Mouse (Mus musculus): ENCODE results near the gene 1700020L24Rik. TPM values are rescaled to one million over a fixed set of nuclear protein-coding genes. Genes with fewer than 3 reads are reported as not detected.

1700020L24Rik gene
- polyA plus RNA-seq, 1 experiment from 2014 or later: 0.65 TPM

DNA sequence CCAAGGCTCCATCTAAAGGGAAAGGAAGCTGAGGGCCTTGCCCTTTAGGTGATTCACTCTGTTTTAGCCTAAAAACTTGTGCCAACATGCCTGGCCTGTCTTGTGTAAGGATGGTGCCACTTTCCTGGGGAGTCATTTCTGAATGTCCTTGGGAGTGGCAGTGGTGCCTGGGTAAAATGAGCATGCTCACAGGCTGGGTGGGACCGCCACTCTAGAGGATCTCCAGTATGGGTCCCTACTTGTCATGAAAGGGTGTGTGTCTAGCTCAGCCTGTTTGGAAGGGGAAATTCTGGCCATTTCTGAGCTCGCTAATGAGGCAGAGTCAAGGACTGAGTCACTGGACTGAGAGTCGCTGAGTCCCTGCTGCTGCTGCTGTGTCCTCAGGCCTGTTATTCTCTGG, 18.1 kb downstream of the 1700020L24Rik start:
- H3K9ac ChIP-seq: no peak overlapping the region
- H3K4me1 ChIP-seq (replicated peaks): peaks cover 26% of the 10 kb centered on the region
- no peak overlapping the region for H3K4me2 ChIP-seq
- ATAC-seq (ENCODE audit: low read depth) (no peak), DNase-seq (no peak)
- no peak overlapping the region for H3K4me3 ChIP-seq (replicated peaks)
- H3K27ac ChIP-seq: no peak overlapping the region
- no peaks in the 10 kb centered on the region for H3K36me3 ChIP-seq
- peaks cover 21% of the 10 kb centered on the region for H3K27me3 ChIP-seq
- WGBS (ENCODE audit: insufficient replicate concordance): 43% methylated on average over 3 of the region's 3 CpGs
- H3K9me3 ChIP-seq (replicated peaks): no peaks in the 10 kb centered on the region

DNA sequence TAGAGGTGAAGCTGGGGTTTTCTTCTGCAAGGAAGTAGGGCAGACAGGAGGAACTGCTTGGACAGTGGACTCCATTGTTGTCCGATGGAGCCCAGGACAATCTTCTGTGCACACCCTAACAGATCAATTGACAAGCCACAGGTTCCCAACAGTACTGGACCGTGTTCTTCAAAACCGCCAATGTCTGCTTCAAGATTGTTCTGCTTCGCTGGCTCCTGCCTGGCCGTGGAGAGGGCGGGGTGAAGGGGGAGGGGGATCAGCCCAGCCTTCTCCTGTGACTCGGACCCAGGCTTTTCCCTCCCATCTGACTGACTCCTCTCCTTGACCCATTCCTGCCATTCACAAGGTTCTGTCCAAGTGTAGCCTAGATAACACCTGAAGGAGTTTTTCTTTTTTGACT, 19.8 kb downstream of the 1700020L24Rik start:
- DNase-seq: no peak
- Histone ChIP-seq H3K27ac (no peak overlapping the region), H3K4me3 (replicated peaks) (no peak overlapping the region), H3K36me3 (no peaks in the 10 kb centered on the region), H3K4me1 (replicated peaks) (peaks cover 26% of the 10 kb centered on the region), H3K4me2 (no peak overlapping the region), H3K27me3 (peaks cover 37% of the 10 kb centered on the region), H3K9me3 (replicated peaks) (no peaks in the 10 kb centered on the region), H3K9ac (no peak overlapping the region)
- ATAC-seq (ENCODE audit: low read depth): no peak
- 34% methylated on average over 7 of the region's 7 CpGs for WGBS (ENCODE audit: insufficient replicate concordance)

GRCm38 (mm10) chr11:83457912-83458601, 20.6 kb downstream of the 1700020L24Rik start:
- H3K4me3 ChIP-seq (replicated peaks): no peak overlapping the region
- H3K9ac ChIP-seq: no peak overlapping the region
- no peaks in the 10 kb centered on the region for H3K36me3 ChIP-seq
- no peak overlapping the region for H3K4me2 ChIP-seq
- peaks cover 33% of the 10 kb centered on the region for H3K4me1 ChIP-seq (replicated peaks)
- peaks cover 45% of the 10 kb centered on the region for H3K27me3 ChIP-seq
- H3K27ac ChIP-seq: no peak overlapping the region
- WGBS (ENCODE audit: insufficient replicate concordance): 59% methylated on average over 9 of the region's 9 CpGs
- no peaks in the 10 kb centered on the region for H3K9me3 ChIP-seq (replicated peaks)
- DNase-seq: no peak
- no peak for ATAC-seq (ENCODE audit: low read depth)

DNA sequence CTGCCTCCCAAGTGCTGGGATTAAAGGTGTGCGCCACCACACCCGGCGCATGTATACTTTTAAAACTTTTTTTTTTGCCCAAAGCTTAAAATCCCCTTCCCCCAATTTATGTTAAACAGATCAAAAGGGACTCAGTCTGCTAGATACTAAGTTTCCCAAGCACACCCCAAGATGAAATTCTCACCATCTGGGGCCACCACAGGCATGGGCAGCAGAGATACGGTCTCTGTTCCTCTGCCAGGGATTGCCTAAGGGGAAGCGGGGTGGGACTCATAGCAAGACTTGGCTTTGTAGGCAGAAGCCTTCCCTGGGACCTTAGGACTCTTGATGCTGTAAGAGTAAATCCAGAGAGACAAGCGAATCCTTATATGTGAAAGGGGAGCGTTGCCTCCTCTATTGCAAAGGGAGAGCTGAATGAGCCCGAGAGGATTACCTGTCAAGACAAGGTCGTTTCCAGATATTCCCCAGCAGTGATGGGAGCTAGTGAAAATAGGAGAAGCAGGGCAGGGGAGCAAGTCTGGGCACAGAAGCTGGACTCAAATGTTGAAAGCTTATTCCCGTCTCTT, 24.1 kb downstream of the 1700020L24Rik start:
- Histone ChIP-seq H3K27ac (no peak overlapping the region), H3K36me3 (no peaks in the 10 kb centered on the region), H3K9me3 (replicated peaks) (no peaks in the 10 kb centered on the region), H3K9ac (no peak overlapping the region), H3K4me1 (replicated peaks) (peaks cover 7% of the 10 kb centered on the region; the same call in 1 of the 2 replicates), H3K4me2 (no peak overlapping the region), H3K27me3 (peaks cover 68% of the 10 kb centered on the region), H3K4me3 (replicated peaks) (no peak overlapping the region)
- ATAC-seq (ENCODE audit: low read depth) (no peak), DNase-seq (no peak)
- WGBS (ENCODE audit: insufficient replicate concordance): 59% methylated on average over 10 of the region's 10 CpGs

GRCm38 (mm10) chr11:83462711-83463244, 25.3 kb downstream of the 1700020L24Rik start, which contains the start of gene Mmp28:
Gene Mmp28 (minus strand): TSS chr11:83463071.
- WGBS (ENCODE audit: insufficient replicate concordance): 2% methylated on average over 32 of the region's 42 CpGs
- peak within 1 kb of the TSS; percentile 60 for H3K4me3 ChIP-seq (replicated peaks)
- no peaks in the 10 kb centered on the region for H3K9me3 ChIP-seq (replicated peaks)
- no peak within 1 kb of the TSS for H3K27ac ChIP-seq
- ATAC-seq (ENCODE audit: low read depth) (no peak), DNase-seq (no peak)
- peak within 1 kb of the TSS; percentile 74 for H3K4me2 ChIP-seq
- H3K9ac ChIP-seq: peak within 1 kb of the TSS; percentile 57
- peaks cover 7% of the 10 kb centered on the region; the same call in 1 of the 2 replicates for H3K4me1 ChIP-seq (replicated peaks)
- no peaks in the 10 kb centered on the region for H3K36me3 ChIP-seq
- H3K27me3 ChIP-seq: peaks cover 70% of the 10 kb centered on the region

DNA sequence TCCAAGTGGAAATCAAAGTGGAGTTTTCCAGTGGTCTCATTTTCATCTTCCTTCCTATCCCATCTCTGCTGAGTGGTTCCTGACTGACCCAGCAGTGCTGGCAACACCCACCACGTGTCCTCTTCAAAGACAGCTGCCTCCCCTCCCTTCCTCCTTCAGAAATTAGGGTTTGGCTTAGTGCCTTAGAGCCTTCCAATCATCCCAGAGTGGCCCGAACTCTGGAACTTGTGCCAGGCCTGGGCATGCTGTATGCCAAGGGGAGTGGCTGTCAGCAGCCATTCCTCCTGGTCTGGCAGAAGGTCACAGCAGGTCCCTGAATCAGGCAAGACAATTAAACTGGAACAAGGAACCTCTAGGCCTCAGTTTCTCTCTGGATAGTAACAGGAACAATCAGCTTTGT, 28.5 kb downstream of the 1700020L24Rik start:
- Histone ChIP-seq H3K36me3 (no peaks in the 10 kb centered on the region), H3K4me3 (replicated peaks) (no peak overlapping the region), H3K27ac (no peak overlapping the region), H3K27me3 (peaks cover 54% of the 10 kb centered on the region), H3K9ac (no peak overlapping the region), H3K4me1 (replicated peaks) (peaks cover 7% of the 10 kb centered on the region; the same call in 1 of the 2 replicates), H3K4me2 (no peak overlapping the region), H3K9me3 (replicated peaks) (no peaks in the 10 kb centered on the region)
- no peak for DNase-seq
- no peak for ATAC-seq (ENCODE audit: low read depth)
- 23% methylated on average over 2 of the region's 2 CpGs for WGBS (ENCODE audit: insufficient replicate concordance)

DNA sequence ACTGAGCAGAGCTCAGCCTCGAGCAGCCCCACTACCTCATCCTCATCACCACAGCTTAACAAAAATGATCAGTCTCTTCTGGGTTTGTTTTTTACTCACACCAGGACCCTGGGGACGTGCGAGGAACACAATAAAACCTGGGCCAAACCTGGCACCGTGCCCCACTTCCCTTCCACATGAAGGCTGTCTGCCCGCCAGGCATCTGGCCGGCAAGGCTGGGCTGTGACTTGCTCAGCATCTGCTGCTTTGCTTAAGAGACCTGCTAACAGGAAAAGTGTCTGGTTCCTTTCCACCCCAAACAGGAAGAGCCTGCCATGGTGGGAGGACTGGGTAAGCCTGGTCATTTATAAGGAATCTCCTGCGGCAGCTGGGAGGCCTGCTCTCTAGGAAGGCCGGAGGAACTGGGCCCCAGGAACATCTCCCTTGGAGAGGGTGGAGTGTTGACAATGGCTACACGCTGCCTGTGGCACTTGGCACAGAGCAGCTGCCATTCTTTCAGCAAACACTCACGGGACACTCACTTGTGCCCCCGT, 29.7 kb downstream of the 1700020L24Rik start:
- H3K4me1 ChIP-seq (replicated peaks): peaks cover 15% of the 10 kb centered on the region
- H3K27ac ChIP-seq: no peak overlapping the region
- WGBS (ENCODE audit: insufficient replicate concordance): 32% methylated on average over 11 of the region's 11 CpGs
- peaks cover 42% of the 10 kb centered on the region for H3K27me3 ChIP-seq
- no peak overlapping the region for H3K4me3 ChIP-seq (replicated peaks)
- no peak overlapping the region for H3K9ac ChIP-seq
- no peaks in the 10 kb centered on the region for H3K9me3 ChIP-seq (replicated peaks)
- H3K36me3 ChIP-seq: no peaks in the 10 kb centered on the region
- ATAC-seq (ENCODE audit: low read depth) (no peak), DNase-seq (no peak)
- no peak overlapping the region for H3K4me2 ChIP-seq

DNA sequence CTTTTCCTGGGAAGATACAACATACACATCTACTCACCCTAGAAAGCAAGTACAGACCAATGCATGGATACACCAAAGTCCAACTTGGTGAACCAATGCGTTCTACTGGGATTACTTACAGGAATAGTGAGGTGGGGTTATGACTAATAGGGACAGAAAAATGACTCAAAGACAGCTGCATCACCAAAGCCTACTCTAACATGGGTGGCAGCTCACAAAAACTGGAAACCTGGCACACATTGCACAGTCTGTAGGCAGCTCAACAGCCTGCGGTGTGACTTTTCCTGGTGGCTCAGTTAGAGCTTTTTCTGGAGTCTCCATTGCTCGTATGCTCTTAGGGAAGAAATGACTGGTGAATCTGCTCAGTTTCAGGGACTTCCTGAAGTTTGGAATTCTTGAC, 31.3 kb downstream of the 1700020L24Rik start:
- 78% methylated on average over 3 of the region's 3 CpGs for WGBS (ENCODE audit: insufficient replicate concordance)
- Histone ChIP-seq H3K9ac (no peak overlapping the region), H3K27me3 (peaks cover 26% of the 10 kb centered on the region), H3K4me1 (replicated peaks) (peaks cover 10% of the 10 kb centered on the region), H3K9me3 (replicated peaks) (no peaks in the 10 kb centered on the region), H3K4me3 (replicated peaks) (no peak overlapping the region), H3K36me3 (no peaks in the 10 kb centered on the region), H3K4me2 (no peak overlapping the region), H3K27ac (no peak overlapping the region)
- no peak for ATAC-seq (ENCODE audit: low read depth)
- DNase-seq: no peak

DNA sequence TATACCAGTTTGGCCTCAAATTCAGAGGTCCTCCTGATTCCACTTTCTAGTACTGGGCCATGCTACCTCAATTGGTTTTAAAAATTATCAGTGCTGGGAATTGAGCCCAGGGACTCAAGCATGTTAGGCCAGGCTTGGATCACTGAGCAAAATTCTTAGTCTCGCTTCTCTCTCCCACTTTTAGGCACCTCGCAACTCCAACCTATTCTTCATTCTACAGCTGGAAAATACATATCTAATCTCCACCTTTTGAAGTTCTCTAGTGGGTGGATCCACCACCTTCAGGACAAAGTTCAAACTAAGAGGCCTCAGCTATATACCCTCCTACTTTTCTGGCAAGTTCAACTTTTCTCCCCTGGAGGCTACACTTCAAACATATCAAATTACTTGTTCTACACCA, 34.3 kb downstream of the 1700020L24Rik start:
- Histone ChIP-seq H3K4me3 (replicated peaks) (peak overlapping the region; percentile 85), H3K4me2 (peak overlapping the region; percentile 67), H3K9me3 (replicated peaks) (no peaks in the 10 kb centered on the region), H3K27ac (no peak overlapping the region), H3K27me3 (peaks cover 5% of the 10 kb centered on the region; the same call in 1 of the 2 replicates), H3K9ac (peak overlapping the region; percentile 67), H3K4me1 (replicated peaks) (peaks cover 27% of the 10 kb centered on the region), H3K36me3 (peaks cover 10% of the 10 kb centered on the region)
- 73% methylated on average over 2 of the region's 2 CpGs for WGBS (ENCODE audit: insufficient replicate concordance)
- ATAC-seq (ENCODE audit: low read depth) (no peak), DNase-seq (no peak)

DNA sequence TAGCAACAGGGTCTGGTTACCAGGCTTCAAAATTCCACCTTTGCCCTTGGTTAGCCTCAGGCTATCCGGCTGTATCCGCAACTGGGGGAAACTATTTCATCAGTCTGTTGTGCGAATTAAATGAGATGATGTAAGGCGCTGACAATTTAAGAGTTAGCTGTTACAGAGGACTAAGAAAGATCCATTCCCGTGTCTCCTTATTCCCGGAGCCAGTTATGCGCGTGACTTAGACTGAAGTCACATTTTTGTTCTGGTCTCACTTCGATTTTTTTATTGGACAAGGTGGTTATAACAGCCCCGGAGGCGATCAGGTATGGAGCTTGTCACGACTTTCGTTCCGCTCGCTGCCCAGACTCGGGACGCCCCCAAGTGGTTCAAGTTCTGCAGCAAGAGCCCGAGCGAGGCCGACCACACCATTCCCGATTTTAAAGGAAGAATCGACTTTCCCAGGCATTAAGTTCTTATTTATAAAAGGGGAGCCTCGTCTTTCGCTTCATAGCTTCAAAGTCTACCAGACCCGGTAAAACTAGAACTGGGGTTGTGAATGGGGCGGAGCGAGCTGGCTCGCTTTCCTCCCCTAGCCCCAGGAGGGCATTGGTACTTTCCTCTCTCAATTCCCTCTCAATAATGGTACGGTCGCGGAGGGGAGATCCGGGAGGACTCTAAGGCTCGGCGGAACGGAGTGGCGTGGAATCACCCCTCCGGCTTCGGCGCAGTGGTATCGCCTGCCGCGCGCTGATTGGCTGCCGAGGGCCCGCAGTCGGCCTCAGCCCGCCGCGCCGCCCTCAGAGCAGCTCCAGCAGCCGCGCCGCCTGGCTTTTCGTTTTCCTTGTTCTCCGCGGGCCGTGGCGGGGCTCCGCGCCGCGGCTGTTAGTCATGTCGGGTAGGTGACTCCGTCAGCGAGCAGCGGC, 35.1 kb downstream of the 1700020L24Rik start, which contains the start of gene Taf15:
Taf15 (plus strand) TSS at position 763 of the 911 bp plus-strand sequence.
- 1% methylated on average over 66 of the region's 66 CpGs for WGBS (ENCODE audit: insufficient replicate concordance)
- Histone ChIP-seq H3K4me1 (replicated peaks) (peaks cover 27% of the 10 kb centered on the region), H3K4me3 (replicated peaks) (peak within 1 kb of the TSS; percentile 85), H3K36me3 (peaks cover 15% of the 10 kb centered on the region), H3K9ac (peak within 1 kb of the TSS; percentile 91), H3K27me3 (peaks cover 2% of the 10 kb centered on the region; the same call in 1 of the 2 replicates), H3K4me2 (peak within 1 kb of the TSS; percentile 84), H3K27ac (peak within 1 kb of the TSS; percentile 80), H3K9me3 (replicated peaks) (no peaks in the 10 kb centered on the region)
- peak; percentile 97 for DNase-seq
- ATAC-seq (ENCODE audit: low read depth): peak; percentile 96

Measured in liver, embryonic 13.5 days (tissue).